Mouse (Mus musculus) thymus, adult 2 months (tissue): Measurements from ENCODE around the gene 5730409E04Rik.

ENCODE experiments used
- CTCF ChIP-seq: fragments of 200-500 bp; IDR thresholded peaks from 2 replicates; pipeline ENCODE4 v1.5.1; 2012; ENCODE audit warnings: mild to moderate bottlenecking, control low read depth, low read length, moderate library complexity, borderline replicate concordance; ENCODE audit not compliant: control insufficient read depth, poor library complexity, insufficient read depth; ENCODE audit errors: extremely low read depth
- POLR2A ChIP-seq: fragments of 200-500 bp; IDR thresholded peaks from 2 replicates; pipeline ENCODE4 v1.6.1; 2012; ENCODE audit warnings: mild to moderate bottlenecking, low read length, control low read depth, moderate library complexity; ENCODE audit not compliant: control insufficient read depth, poor library complexity, insufficient read depth; ENCODE audit errors: extremely low read depth

DNA sequence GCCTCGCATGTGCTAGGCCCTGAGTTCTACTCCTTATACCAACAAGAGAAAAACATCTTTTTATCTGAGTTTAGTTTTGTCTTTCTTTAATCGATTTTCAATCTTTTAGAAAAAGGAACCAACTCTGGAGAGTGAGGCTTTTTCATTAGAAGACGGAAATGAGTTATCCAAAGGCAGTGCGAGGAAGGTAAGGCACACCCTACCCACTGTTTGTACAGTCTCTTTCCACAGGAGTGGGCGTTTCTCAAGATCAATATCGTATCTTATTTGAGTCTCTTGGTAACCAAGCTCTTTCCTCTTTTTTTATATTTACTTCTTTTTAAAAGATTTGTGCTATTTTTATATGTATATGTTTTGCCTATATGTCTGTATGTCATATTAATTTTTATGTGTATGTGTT, 45.8 kb upstream of the 5730409E04Rik start:
- TF ChIP-seq CTCF: no peak
- no peak for TF ChIP-seq POLR2A
